Mouse (Mus musculus): ENCODE data around the gene Fitm2. TPM values are rescaled to one million over a fixed set of nuclear protein-coding genes. Genes with fewer than 3 reads are reported as not detected.

Gene Fitm2
- polyA plus RNA-seq (2015; fragmentation: Illumina TruSeq; extraction: RNeasy Lipid Tissue Mini Kit (QIAGEN cat#74804); ENCODE audit: insufficient read depth, low read depth, low replicate concordance), result 3.6 TPM

GRCm38 (mm10) chr2:163472466-163472851 lies at the start of gene Fitm2:
Gene Fitm2, minus strand, starts transcription at chr2:163472629.

DNA sequence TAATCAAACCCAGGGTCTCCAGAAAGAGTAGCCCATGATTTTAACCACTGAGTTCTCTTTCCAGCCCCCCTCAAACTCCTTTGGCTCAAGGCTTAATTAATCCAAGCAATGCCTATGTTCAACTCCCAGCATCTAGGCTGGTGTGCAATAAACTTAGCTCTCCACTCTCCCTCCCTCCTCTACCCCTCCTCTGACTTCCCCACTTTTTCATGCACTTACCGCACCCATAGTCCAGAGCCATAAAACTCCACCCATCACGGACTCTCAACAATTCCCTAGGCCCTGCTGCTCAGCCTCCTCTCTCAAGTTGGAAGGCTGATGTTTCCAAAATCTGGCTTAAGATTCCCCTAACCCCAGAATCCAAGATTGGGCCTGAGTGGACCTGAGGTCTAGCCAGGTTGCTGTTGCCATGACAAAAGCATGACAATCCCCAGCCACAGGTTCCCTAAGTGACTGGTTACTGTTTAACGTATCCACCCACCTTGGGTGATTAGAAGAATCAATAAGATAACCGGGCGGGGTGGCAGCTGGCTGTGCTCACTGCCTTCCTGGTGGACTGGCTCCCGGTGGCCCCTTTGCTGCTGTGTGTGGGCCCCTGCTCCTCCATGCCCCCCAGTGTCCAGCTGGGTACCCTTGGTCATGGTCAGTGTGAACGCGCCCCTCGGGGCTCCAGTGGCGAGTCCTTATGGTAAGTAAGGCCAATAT lies 34.0 kb upstream of the Fitm2 start, which contains the start of gene Hnf4a:
Hnf4a (plus strand) TSS at position 509 of the 705 bp plus-strand sequence.

GRCm38 (mm10) chr2:163492018-163492417 lies 19.6 kb upstream of the Fitm2 start, which contains the start of gene R3hdml:
Gene R3hdml, plus strand, starts transcription at chr2:163492318.

DNA sequence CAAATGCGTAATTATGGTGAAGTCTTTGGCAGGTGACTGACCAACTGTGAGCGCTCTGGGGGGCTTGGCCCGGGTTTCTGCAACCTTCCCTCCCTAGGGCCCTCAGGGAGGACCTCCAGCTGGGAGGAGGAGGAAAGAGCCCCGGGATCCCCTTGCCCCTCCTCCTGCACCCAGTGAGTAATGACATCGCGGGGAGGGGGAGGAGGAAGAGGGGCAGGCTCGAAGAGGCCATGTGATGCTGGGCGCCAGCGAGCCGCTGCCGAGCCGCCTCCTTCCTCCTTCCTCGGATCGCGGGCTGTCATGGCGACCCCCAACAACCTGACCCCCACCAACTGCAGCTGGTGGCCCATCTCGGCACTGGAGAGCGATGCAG lies 34.2 kb downstream of the Fitm2 start, which contains the start of gene Gdap1l1:
Gdap1l1 (plus strand) TSS at position 231 of the 373 bp plus-strand sequence.

DNA sequence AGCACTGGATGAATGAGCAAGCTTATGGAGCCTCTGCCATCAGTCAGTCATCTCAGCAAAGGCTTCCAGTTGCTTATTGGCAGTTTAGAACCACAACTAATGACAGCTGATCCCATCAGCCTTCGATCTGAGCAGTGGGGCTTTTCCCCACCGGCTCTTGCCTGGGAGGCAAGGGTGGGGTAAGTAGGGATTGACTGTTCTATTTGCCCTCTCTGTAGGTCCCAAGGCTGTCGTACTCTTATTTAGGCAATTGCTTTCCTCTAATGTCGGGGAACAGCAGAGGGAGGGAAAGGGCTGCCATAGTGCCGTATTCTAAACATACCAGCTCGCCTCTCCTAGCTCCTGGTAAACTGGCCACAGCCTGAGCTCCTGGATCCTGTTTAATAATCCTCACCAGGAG lies 47.8 kb downstream of the Fitm2 start, which contains the start of gene Oser1:
Oser1 (minus strand) TSS at position 101 of the 400 bp plus-strand sequence.

Other genes with a start within 250 kb of the Fitm2 start
- 1.8 TPM for gene Jph2, start 74.6 kb downstream of the Fitm2 start, polyA plus RNA-seq (2015; fragmentation: Illumina TruSeq; extraction: RNeasy Lipid Tissue Mini Kit (QIAGEN cat#74804); ENCODE audit: insufficient read depth, low read depth, low replicate concordance)
- 14.9 TPM for gene Oser1, start 47.9 kb downstream of the Fitm2 start, polyA plus RNA-seq (2015; fragmentation: Illumina TruSeq; extraction: RNeasy Lipid Tissue Mini Kit (QIAGEN cat#74804); ENCODE audit: insufficient read depth, low read depth, low replicate concordance)
- 2.2 TPM for gene Gdap1l1, start 34.2 kb downstream of the Fitm2 start, polyA plus RNA-seq (2015; fragmentation: Illumina TruSeq; extraction: RNeasy Lipid Tissue Mini Kit (QIAGEN cat#74804); ENCODE audit: insufficient read depth, low read depth, low replicate concordance)
- gene R3hdml, start 19.7 kb upstream of the Fitm2 start, polyA plus RNA-seq (2015; fragmentation: Illumina TruSeq; extraction: RNeasy Lipid Tissue Mini Kit (QIAGEN cat#74804); ENCODE audit: insufficient read depth, low read depth, low replicate concordance), result not detected
- 4.2 TPM for gene Hnf4a, start 34.2 kb upstream of the Fitm2 start, polyA plus RNA-seq (2015; fragmentation: Illumina TruSeq; extraction: RNeasy Lipid Tissue Mini Kit (QIAGEN cat#74804); ENCODE audit: insufficient read depth, low read depth, low replicate concordance)
- 4.8 TPM for gene Ttpal, start 129.7 kb upstream of the Fitm2 start, polyA plus RNA-seq (2015; fragmentation: Illumina TruSeq; extraction: RNeasy Lipid Tissue Mini Kit (QIAGEN cat#74804); ENCODE audit: insufficient read depth, low read depth, low replicate concordance)
- 125 TPM for gene Serinc3, start 172.5 kb upstream of the Fitm2 start, polyA plus RNA-seq (2015; fragmentation: Illumina TruSeq; extraction: RNeasy Lipid Tissue Mini Kit (QIAGEN cat#74804); ENCODE audit: insufficient read depth, low read depth, low replicate concordance)
- 20.6 TPM for gene Pkig, start 185.8 kb upstream of the Fitm2 start, polyA plus RNA-seq (2015; fragmentation: Illumina TruSeq; extraction: RNeasy Lipid Tissue Mini Kit (QIAGEN cat#74804); ENCODE audit: insufficient read depth, low read depth, low replicate concordance)

All from pancreas, adult 10 weeks (tissue).